ENCODE assay signal across 9 mouse cellular contexts in genomic region chr12:111536746-111537145, GRCm38 (mm10). TPM values are rescaled to one million over a fixed set of nuclear protein-coding genes. Genes with fewer than 3 reads are reported as not detected.
DNase-seq lines count a peak whose midpoint lies in the region; ATAC-seq and TF ChIP-seq lines count a peak whose summit lies in the region.
"Had no signal": no experiment of that assay in that cellular context is flagged by ENCODE, and none has a peak within 500 bp of the region (broad histone marks: within the 10 kb centered on the region; RNA-seq: fewer than 3 reads in every experiment).

No protein-coding gene starts in this region.

- no peaks in the 10 kb centered on the region for H3K27me3 ChIP-seq in lung, embryonic 14.5 days (ENCODE audit: insufficient read depth, low read length)
- no peaks in the 10 kb centered on the region for H3K27me3 ChIP-seq in embryonic facial prominence, embryonic 14.5 days (replicated peaks; ENCODE audit: control insufficient read depth, insufficient read depth, low read length)
- no peaks in the 10 kb centered on the region for H3K27me3 ChIP-seq in limb, embryonic 11.5 days (ENCODE audit: control insufficient read depth, insufficient read depth, low read length)
- H3K27me3 ChIP-seq in small intestine, adult 2 months (ENCODE audit: control insufficient read depth, insufficient read depth, low read length) = no peaks in the 10 kb centered on the region

- ATAC-seq in lung, embryonic 14.5 days (ENCODE audit: insufficient read depth) = no peak
- no peak for ATAC-seq in embryonic facial prominence, embryonic 14.5 days (ENCODE audit: low read depth)
- no peak for ATAC-seq in limb, embryonic 11.5 days (ENCODE audit: insufficient number of reproducible peaks, low FRiP score, low TSS enrichment, low read depth)
- no peak for ATAC-seq in cerebellum, adult (ENCODE audit: insufficient number of reproducible peaks, low FRiP score, low TSS enrichment)

- peak overlapping the region; percentile 65 for H3K4me2 ChIP-seq in lung, embryonic 14.5 days
- peak overlapping the region; percentile 58 for H3K4me2 ChIP-seq in embryonic facial prominence, embryonic 14.5 days (ENCODE audit: low read depth, low read length)
- H3K4me2 ChIP-seq in limb, embryonic 11.5 days (ENCODE audit: low read depth, severe bottlenecking) = peak overlapping the region; percentile 58

- H3K36me3 ChIP-seq in lung, embryonic 14.5 days (ENCODE audit: insufficient read depth) = peaks cover 30% of the 10 kb centered on the region
- H3K36me3 ChIP-seq in embryonic facial prominence, embryonic 14.5 days (ENCODE audit: control insufficient read depth, insufficient read depth, low read length) = peaks cover 27% of the 10 kb centered on the region
- H3K36me3 ChIP-seq in limb, embryonic 11.5 days (ENCODE audit: control insufficient read depth, insufficient read depth, low read length) = peaks cover 17% of the 10 kb centered on the region
- peaks cover 22% of the 10 kb centered on the region for H3K36me3 ChIP-seq in small intestine, adult 2 months (ENCODE audit: control insufficient read depth, insufficient read depth, low read length)

- H3K9ac ChIP-seq in lung, embryonic 14.5 days = peak overlapping the region; percentile 88
- H3K9ac ChIP-seq in embryonic facial prominence, embryonic 14.5 days (ENCODE audit: low read depth, low read length) = peak overlapping the region; percentile 99
- peak overlapping the region; percentile 98 for H3K9ac ChIP-seq in limb, embryonic 11.5 days (ENCODE audit: low read length)

- 0 out of 2 replicates have a peak, but pooled peaks cover 3% of the 10 kb centered on the region for H3K4me1 ChIP-seq in lung, embryonic 14.5 days (ENCODE audit: insufficient read depth)
- H3K4me1 ChIP-seq in embryonic facial prominence, embryonic 14.5 days (ENCODE audit: control insufficient read depth, insufficient read depth, low read length) = peaks cover 24% of the 10 kb centered on the region
- H3K4me1 ChIP-seq in limb, embryonic 11.5 days (ENCODE audit: control insufficient read depth, insufficient read depth, low read length) = peaks cover 5% of the 10 kb centered on the region; the same call in 1 of the 2 replicates
- H3K4me1 ChIP-seq in small intestine, adult 2 months (ENCODE audit: control insufficient read depth, insufficient read depth, insufficient read length, low read length) = peaks cover 2% of the 10 kb centered on the region; the same call in 1 of the 2 replicates

- no peak for TF ChIP-seq CTCF in lung, embryonic 14.5 days (IDR thresholded peaks at IDR 0.05; ENCODE audit: low read depth)
- no peak for TF ChIP-seq CTCF in small intestine, adult 2 months (IDR thresholded peaks at IDR 0.05; ENCODE audit: extremely low read depth, insufficient read length, insufficient replicate concordance, low read depth, low read length)

- TF ChIP-seq POLR2A in small intestine, adult 2 months (IDR thresholded peaks at IDR 0.05; ENCODE audit: low read depth, low read length) = no peak

- no peaks in the 10 kb centered on the region for H3K9me3 ChIP-seq in lung, embryonic 14.5 days (ENCODE audit: low read depth, low read length)
- H3K9me3 ChIP-seq in embryonic facial prominence, embryonic 14.5 days (ENCODE audit: control insufficient read depth, low read length) = no peaks in the 10 kb centered on the region
- no peaks in the 10 kb centered on the region for H3K9me3 ChIP-seq in limb, embryonic 11.5 days (ENCODE audit: control insufficient read depth, low read length)

- H3K4me3 ChIP-seq in lung, embryonic 14.5 days (ENCODE audit: low read depth, low read length) = peak overlapping the region; percentile 97
- peak overlapping the region; percentile 98 for H3K4me3 ChIP-seq in embryonic facial prominence, embryonic 14.5 days (ENCODE audit: low read depth, low read length)
- H3K4me3 ChIP-seq in limb, embryonic 11.5 days (ENCODE audit: low read depth, low read length) = peak overlapping the region; percentile 97
- no peak overlapping the region for H3K4me3 ChIP-seq in small intestine, adult 2 months (ENCODE audit: low read depth, low read length)

- DNase-seq in lung, embryonic 14.5 days = no peak
- no peak for DNase-seq in lung, adult 18-20 months
- DNase-seq in embryonic facial prominence, embryonic 14.5 days (ENCODE audit: low spot score) = no peak
- DNase-seq in limb, embryonic 11.5 days (ENCODE audit: low spot score) = no peak
- DNase-seq in cerebellum, postnatal 10 days = no peak
- no peak for DNase-seq in B cell, adult 2 months
- DNase-seq: adrenal gland, adult 8-10 months had no signal

- peak overlapping the region; percentile 74; the same call in 1 of the 2 replicates for H3K27ac ChIP-seq in lung, embryonic 14.5 days (ENCODE audit: low read depth)
- H3K27ac ChIP-seq in embryonic facial prominence, embryonic 14.5 days (replicated peaks; ENCODE audit: low read depth, low read length) = 0 out of 2 replicates have a peak overlapping the region, but pooled peaks have one; percentile 96
- no peak overlapping the region for H3K27ac ChIP-seq in limb, embryonic 11.5 days (replicated peaks; ENCODE audit: low read depth, low read length)
- peak overlapping the region; percentile 36; the same call in 1 of the 2 replicates for H3K27ac ChIP-seq in small intestine, adult 2 months (ENCODE audit: insufficient read depth, low read depth, low read length)

- WGBS in lung, embryonic 14.5 days = 56% methylated on average over 4 of the region's 4 CpGs
- WGBS in embryonic facial prominence, embryonic 14.5 days = 42% methylated on average over 4 of the region's 4 CpGs
- WGBS in limb, embryonic 11.5 days = 42% methylated on average over 4 of the region's 4 CpGs
- 36% methylated on average over 4 of the region's 4 CpGs for WGBS in small intestine, adult 2 months

RNA-seq across cellular contexts. Expression of gene Eif5, which starts 1.1 kb away (rescaled TPM):
- 479 and 486 TPM in 2 replicates for polyA plus RNA-seq in lung, embryonic 14.5 days (2014; fragmentation: Nextera tagmentation; extraction: Ambion mirVana)
- polyA plus RNA-seq in embryonic facial prominence, embryonic 14.5 days (2014; fragmentation: Nextera tagmentation; extraction: Ambion mirVana) = 433 and 445 TPM in 2 replicates
- 666 and 690 TPM in 2 replicates for polyA plus RNA-seq in limb, embryonic 11.5 days (2014; fragmentation: Nextera tagmentation; extraction: Ambion mirVana)
- polyA plus RNA-seq in small intestine, adult 2 months (2012; rRNA removed) = 25.8 and 55.8 TPM in 2 replicates

RNA-seq across cellular contexts. Expression of gene Mark3, which starts 37.6 kb away (rescaled TPM):
- 57.3 and 62.0 TPM in 2 replicates for polyA plus RNA-seq in lung, embryonic 14.5 days (2014; fragmentation: Nextera tagmentation; extraction: Ambion mirVana)
- 47.0 and 47.2 TPM in 2 replicates for polyA plus RNA-seq in embryonic facial prominence, embryonic 14.5 days (2014; fragmentation: Nextera tagmentation; extraction: Ambion mirVana)
- 65.4 and 65.7 TPM in 2 replicates for polyA plus RNA-seq in limb, embryonic 11.5 days (2014; fragmentation: Nextera tagmentation; extraction: Ambion mirVana)
- polyA plus RNA-seq in small intestine, adult 2 months (2012; rRNA removed) = 9.8 and 19.3 TPM in 2 replicates

RNA-seq across cellular contexts. Expression of gene Gm266, which starts 51.1 kb away (rescaled TPM):
- polyA plus RNA-seq in lung, embryonic 14.5 days (2014; fragmentation: Nextera tagmentation; extraction: Ambion mirVana) = 8.1 and 10.8 TPM in 2 replicates
- 24.4 and 25.3 TPM in 2 replicates for polyA plus RNA-seq in embryonic facial prominence, embryonic 14.5 days (2014; fragmentation: Nextera tagmentation; extraction: Ambion mirVana)
- polyA plus RNA-seq in limb, embryonic 11.5 days (2014; fragmentation: Nextera tagmentation; extraction: Ambion mirVana) = 11.4 and 13.8 TPM in 2 replicates
- polyA plus RNA-seq in small intestine, adult 2 months (2012; rRNA removed) = 0.43 and 0.53 TPM in 2 replicates
